Mouse (Mus musculus) limb, embryonic 11.5 days (tissue): ENCODE results near the gene Sirt7. TPM values are rescaled to one million over a fixed set of nuclear protein-coding genes. Genes with fewer than 3 reads are reported as not detected.

Source experiments
- ATAC-seq: fragments of 200-750 bp; cut with Nextera tagmentation; 2 replicates; pipeline ENCODE4 v1.8.0; 2017; ENCODE audit warnings: low read depth; ENCODE audit not compliant: insufficient number of reproducible peaks, low FRiP score, low TSS enrichment
- DNase-seq: peaks from one replicate; pipeline ENCODE4 v3.0.0-alpha.2; 2015; ENCODE audit warnings: low spot score
- H3K27ac ChIP-seq: fragments of 300-500 bp; sonication (generic); replicated peaks from 2 replicates; pipeline ENCODE4 v1.5.1; 2014; ENCODE audit warnings: low read depth, mild to moderate bottlenecking, low read length
- H3K27me3 ChIP-seq: fragments of 300-500 bp; sonication (generic); 2 replicates; pipeline ENCODE4 v1.6.1; 2014; ENCODE audit warnings: mild to moderate bottlenecking, low read length, mixed read lengths; ENCODE audit not compliant: control insufficient read depth, insufficient read depth
- H3K36me3 ChIP-seq: fragments of 300-500 bp; sonication (generic); 2 replicates; pipeline ENCODE4 v1.6.1; 2014; ENCODE audit warnings: mild to moderate bottlenecking, low read length, moderate library complexity, mixed read lengths; ENCODE audit not compliant: control insufficient read depth, insufficient read depth
- H3K4me1 ChIP-seq: fragments of 300-500 bp; sonication (generic); 2 replicates; pipeline ENCODE4 v1.6.1; 2014; ENCODE audit warnings: low read length, mixed read lengths; ENCODE audit not compliant: control insufficient read depth, insufficient read depth
- H3K4me2 ChIP-seq: fragments of 300-500 bp; sonication (generic); 2 replicates; pipeline ENCODE4 v1.6.1; 2014; ENCODE audit warnings: low read depth, mild to moderate bottlenecking, moderate library complexity; ENCODE audit not compliant: severe bottlenecking
- H3K4me3 ChIP-seq: fragments of 300-500 bp; sonication (generic); 2 replicates; pipeline ENCODE4 v1.5.1; 2014; ENCODE audit warnings: low read depth, low read length
- H3K9ac ChIP-seq: fragments of 300-500 bp; sonication (generic); 2 replicates; pipeline ENCODE4 v1.6.1; 2014; ENCODE audit warnings: mild to moderate bottlenecking, low read length
- H3K9me3 ChIP-seq: fragments of 300-500 bp; sonication (generic); 2 replicates; pipeline ENCODE4 v1.6.1; 2016; ENCODE audit warnings: low read length; ENCODE audit not compliant: control insufficient read depth
- WGBS: fragments of 180-500 bp; shearing (Covaris S2); extraction: QIAGEN DNeasy Blood & Tissue Kit; methylation state at CpG from one replicate; pipeline ENCODE4 v1.1.7; 2014; 5-methylcytosine and 5-hydroxymethylcytosine counted together
- polyA plus RNA-seq: library from polyadenylated mRNA; unstranded; fragments of >200 nt; fragmentation: Nextera tagmentation; extraction: Ambion mirVana; gene quantifications from 2 replicates; pipeline ENCODE4 v1.2.1, GENCODE M21; 2014

Sirt7 gene
- polyA plus RNA-seq, 1 experiment from 2014 or later = 24.6 TPM

GRCm38 (mm10) chr11:120647047-120647830, 22.2 kb upstream of the Sirt7 start:
- no peak overlapping the region for H3K9ac ChIP-seq
- no peaks in the 10 kb centered on the region for H3K9me3 ChIP-seq
- ATAC-seq = no peak
- H3K4me2 ChIP-seq = peak overlapping the region; percentile 20; the same call in 1 of the 2 replicates
- no peak overlapping the region for H3K27ac ChIP-seq
- 75% methylated on average over 35 of the region's 35 CpGs for WGBS
- H3K27me3 ChIP-seq = no peaks in the 10 kb centered on the region
- DNase-seq = no peak
- peaks cover 17% of the 10 kb centered on the region for H3K4me1 ChIP-seq
- H3K4me3 ChIP-seq = no peak overlapping the region
- no peaks in the 10 kb centered on the region for H3K36me3 ChIP-seq

DNA sequence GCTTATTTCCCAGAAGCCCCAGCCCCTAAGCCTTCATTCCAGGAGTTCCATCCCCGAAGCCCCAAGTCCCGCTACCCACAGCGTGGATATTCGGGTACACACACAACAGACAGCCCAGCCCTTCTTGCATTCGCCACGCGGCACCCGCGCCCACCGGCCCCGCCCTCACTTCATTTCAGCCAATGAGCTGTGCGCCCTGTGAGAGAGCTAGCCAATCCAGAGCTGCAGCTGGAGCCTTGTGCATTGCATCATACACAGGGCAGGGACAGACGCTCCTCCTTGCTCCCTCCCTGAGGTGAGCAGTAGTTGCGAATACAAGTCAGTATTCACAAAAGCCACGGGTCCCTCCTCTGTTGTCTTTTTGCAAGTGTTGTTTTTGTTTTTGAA, 18.6 kb upstream of the Sirt7 start, which contains the start of gene Pycr1:
Pycr1 (minus strand) TSS at position 169 of the 387 bp plus-strand sequence.
- Histone ChIP-seq H3K4me1 (peaks cover 25% of the 10 kb centered on the region), H3K36me3 (no peaks in the 10 kb centered on the region), H3K9ac (peak within 1 kb of the TSS; percentile 67), H3K27me3 (no peaks in the 10 kb centered on the region), H3K4me2 (peak within 1 kb of the TSS; percentile 92), H3K9me3 (no peaks in the 10 kb centered on the region), H3K4me3 (peak within 1 kb of the TSS; percentile 47), H3K27ac (no peak within 1 kb of the TSS; the same call in 1 of the 2 replicates)
- DNase-seq (peak; percentile 96), ATAC-seq (peak; percentile 97)
- under 1% methylated on average over 15 of the region's 15 CpGs for WGBS

DNA sequence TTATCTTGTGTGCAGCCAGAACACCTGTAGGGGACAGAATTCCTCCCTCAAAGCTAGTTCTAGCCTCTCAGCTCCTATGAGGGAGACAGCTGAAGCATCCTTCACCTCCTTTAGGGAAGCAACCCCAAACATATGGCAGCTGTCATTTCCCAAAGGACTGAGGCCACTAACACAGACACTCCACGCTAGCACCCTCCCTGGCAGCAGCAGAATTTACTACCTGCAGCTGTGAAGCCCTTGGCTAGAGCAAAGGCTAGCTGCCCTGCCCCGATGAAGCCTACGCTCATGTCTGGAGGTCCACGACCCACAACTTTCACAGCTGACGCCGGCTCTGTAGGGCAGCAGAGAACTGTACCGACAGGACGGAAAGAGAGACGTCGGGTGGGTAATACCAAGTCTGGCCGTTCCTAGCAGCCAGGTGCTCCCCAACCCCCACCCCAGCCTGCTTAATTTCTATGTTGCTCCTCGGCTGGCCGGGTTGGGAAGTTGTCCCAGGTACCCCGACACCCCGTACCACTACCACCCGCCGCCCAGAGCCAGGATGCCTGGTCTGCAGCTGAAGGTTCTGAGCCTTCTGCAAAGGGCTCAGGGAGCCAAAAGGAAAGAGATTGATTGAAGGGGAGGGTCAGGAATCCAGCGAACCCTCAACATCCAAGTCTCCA, 18.0 kb upstream of the Sirt7 start:
- Histone ChIP-seq H3K27me3 (no peaks in the 10 kb centered on the region), H3K27ac (no peak overlapping the region; the same call in 1 of the 2 replicates), H3K4me1 (peaks cover 23% of the 10 kb centered on the region), H3K9ac (peak overlapping the region; percentile 67), H3K4me2 (peak overlapping the region; percentile 92), H3K36me3 (no peaks in the 10 kb centered on the region), H3K4me3 (peak overlapping the region; percentile 47), H3K9me3 (no peaks in the 10 kb centered on the region)
- under 1% methylated on average over 18 of the region's 18 CpGs for WGBS
- ATAC-seq (peak; percentile 33; the same call in 1 of the 2 replicates), DNase-seq (no peak)

DNA sequence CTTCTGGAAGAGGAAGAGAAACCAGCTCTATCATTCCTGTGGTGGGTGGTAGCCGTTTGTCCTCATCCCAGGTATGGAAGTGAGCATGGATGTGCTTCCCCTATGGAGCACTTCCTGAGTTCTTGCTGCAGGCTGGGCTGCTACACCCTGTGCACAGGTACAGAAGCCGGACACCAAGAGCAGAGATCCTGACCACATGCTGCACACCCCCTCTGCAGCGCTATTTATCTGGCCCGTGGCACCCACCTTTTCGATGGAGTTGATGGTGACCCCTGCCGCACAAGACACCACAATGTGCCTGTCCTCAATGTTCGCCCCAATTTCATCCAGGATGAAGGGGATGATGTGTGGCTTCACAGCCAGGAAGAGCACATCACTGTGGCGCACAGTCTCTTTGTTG, 16.8 kb upstream of the Sirt7 start:
- H3K27ac ChIP-seq = no peak overlapping the region
- peak overlapping the region; percentile 45; the same call in 1 of the 2 replicates for H3K9ac ChIP-seq
- H3K4me1 ChIP-seq = peaks cover 18% of the 10 kb centered on the region
- H3K9me3 ChIP-seq = no peaks in the 10 kb centered on the region
- H3K27me3 ChIP-seq = no peaks in the 10 kb centered on the region
- ATAC-seq = no peak
- no peaks in the 10 kb centered on the region for H3K36me3 ChIP-seq
- no peak for DNase-seq
- WGBS = 79% methylated on average over 8 of the region's 8 CpGs
- no peak overlapping the region for H3K4me2 ChIP-seq
- no peak overlapping the region for H3K4me3 ChIP-seq

DNA sequence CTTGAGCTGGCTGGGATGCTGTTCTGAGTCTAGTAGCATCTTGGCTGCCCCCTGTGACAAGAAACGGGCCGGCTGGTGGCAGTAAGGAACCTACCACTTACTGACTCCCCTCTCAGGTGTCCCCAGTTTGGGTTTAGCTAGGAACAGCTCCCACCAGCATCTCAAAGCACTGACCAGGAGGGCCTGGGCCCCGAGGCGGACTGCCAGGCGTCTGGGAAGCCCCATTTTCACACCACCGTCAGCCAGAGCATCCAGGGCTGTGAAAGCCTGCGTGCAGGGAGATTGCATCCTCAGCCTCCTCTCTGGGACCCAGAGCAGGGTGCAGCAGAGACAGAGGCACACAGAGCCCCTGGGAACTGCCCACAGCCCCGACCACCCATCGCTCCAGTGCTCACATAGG, 16.2 kb upstream of the Sirt7 start:
- H3K4me1 ChIP-seq = peaks cover 18% of the 10 kb centered on the region
- H3K27ac ChIP-seq = no peak overlapping the region
- no peak overlapping the region for H3K4me2 ChIP-seq
- H3K9me3 ChIP-seq = no peaks in the 10 kb centered on the region
- H3K36me3 ChIP-seq = no peaks in the 10 kb centered on the region
- ATAC-seq (no peak), DNase-seq (no peak)
- peak overlapping the region; percentile 45 for H3K9ac ChIP-seq
- no peaks in the 10 kb centered on the region for H3K27me3 ChIP-seq
- 49% methylated on average over 9 of the region's 9 CpGs for WGBS
- no peak overlapping the region for H3K4me3 ChIP-seq

DNA sequence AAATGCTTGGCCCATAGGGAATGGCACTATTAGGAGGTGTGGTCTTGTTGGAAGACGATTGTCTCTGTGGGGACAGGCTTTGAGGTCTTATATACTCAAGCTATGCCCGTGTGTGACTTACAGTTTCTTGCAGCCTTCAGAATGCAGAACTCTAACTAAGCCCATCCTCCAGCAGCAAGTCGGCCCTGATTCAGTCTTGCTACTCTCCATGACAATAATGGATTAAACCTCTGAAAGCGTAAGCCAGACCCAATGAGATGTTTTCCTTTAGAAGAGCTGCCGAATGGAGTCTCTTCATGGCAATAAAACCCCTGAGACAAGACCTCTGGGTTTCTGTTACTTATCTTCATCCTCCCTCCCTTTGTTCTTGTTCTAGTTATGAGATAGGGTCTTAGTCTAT, 9.8 kb upstream of the Sirt7 start:
- no peak overlapping the region for H3K4me2 ChIP-seq
- no peak overlapping the region for H3K27ac ChIP-seq
- ATAC-seq (no peak), DNase-seq (no peak)
- no peak overlapping the region for H3K4me3 ChIP-seq
- no peak overlapping the region for H3K9ac ChIP-seq
- 85% methylated on average over 5 of the region's 5 CpGs for WGBS
- no peaks in the 10 kb centered on the region for H3K27me3 ChIP-seq
- no peaks in the 10 kb centered on the region for H3K36me3 ChIP-seq
- H3K4me1 ChIP-seq = peaks cover 12% of the 10 kb centered on the region
- H3K9me3 ChIP-seq = no peaks in the 10 kb centered on the region

DNA sequence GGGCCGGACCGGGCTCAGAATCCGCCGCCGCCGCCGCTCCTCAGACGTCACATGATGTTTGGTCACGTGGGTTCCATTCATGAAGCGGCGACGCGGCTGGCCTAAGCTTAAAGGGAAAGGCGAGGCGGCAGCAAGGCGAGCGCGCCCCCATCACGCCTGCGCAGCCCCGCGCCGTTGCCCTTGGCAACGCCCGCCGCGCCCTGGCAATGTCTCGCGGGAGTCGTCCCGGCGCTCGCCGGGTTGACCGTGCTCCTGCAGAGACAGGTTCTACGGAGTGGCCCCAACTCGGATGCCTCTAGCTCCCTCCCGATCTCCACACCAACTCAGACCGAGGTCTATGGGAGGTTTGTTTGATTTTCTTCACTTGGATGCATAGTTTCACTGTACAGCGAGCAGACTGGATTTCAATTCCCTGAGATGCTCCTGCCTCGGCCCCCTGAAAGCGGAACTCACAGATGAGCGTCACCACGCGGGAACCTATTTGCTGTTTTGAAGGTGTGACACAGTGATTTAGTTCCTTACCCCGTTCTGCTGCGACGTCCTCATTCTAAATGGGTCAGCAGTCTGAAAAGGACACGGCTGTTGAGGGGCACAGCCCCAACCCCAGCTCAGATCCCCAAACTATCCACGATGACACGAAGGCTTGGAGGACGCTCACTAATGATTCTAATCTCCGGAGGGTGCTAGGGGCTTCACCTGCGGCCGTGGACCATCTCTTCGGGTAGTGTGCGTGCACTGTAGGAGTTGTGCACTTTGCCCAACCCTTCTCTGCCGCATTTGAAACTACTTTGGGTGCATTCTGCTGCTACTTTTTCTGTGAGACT, 8.7 kb upstream of the Sirt7 start, which contains the start of gene Mafg:
Mafg (minus strand) TSS at position 81 of the 824 bp plus-strand sequence.
- Histone ChIP-seq H3K36me3 (peaks cover 2% of the 10 kb centered on the region; the same call in 1 of the 2 replicates), H3K9me3 (no peaks in the 10 kb centered on the region), H3K27ac (peak within 1 kb of the TSS; percentile 77), H3K4me2 (peak within 1 kb of the TSS; percentile 95), H3K27me3 (no peaks in the 10 kb centered on the region), H3K9ac (peak within 1 kb of the TSS; percentile 81), H3K4me1 (peaks cover 15% of the 10 kb centered on the region), H3K4me3 (peak within 1 kb of the TSS; percentile 89)
- WGBS = 11% methylated on average over 58 of the region's 58 CpGs
- ATAC-seq = peak; percentile 85
- DNase-seq = peak; percentile 95
